Mouse (Mus musculus) brain, embryonic 18.5 days (tissue): ENCODE measurements around the gene Aip.

ENCODE experiments used
- DNase-seq: peaks from one replicate; pipeline ENCODE4 v3.0.0-alpha.2; 2012; ENCODE audit warnings: low read depth, low spot score

The Aip gene

GRCm38 (mm10) chr19:4152445-4153231, 27.0 kb upstream of the Aip start:
- DNase-seq: no peak

GRCm38 (mm10) chr19:4151898-4152297, 26.2 kb upstream of the Aip start:
- no peak for DNase-seq

GRCm38 (mm10) chr19:4151488-4151860, 25.8 kb upstream of the Aip start:
- no peak for DNase-seq

GRCm38 (mm10) chr19:4150567-4151487, 25.2 kb upstream of the Aip start:
- DNase-seq: no peak

- DNase-seq: no peak
These were observed 24.3 kb upstream of the Aip start for GRCm38 (mm10) chr19:4149764-4150461.

- DNase-seq: no peak
These were observed 23.6 kb upstream of the Aip start for GRCm38 (mm10) chr19:4149283-4149682.

- DNase-seq: no peak
These were observed 23.2 kb upstream of the Aip start for GRCm38 (mm10) chr19:4148819-4149218.

GRCm38 (mm10) chr19:4148491-4148806, 22.8 kb upstream of the Aip start, which contains the start of gene Coro1b:
TSS of gene Coro1b (plus strand) at chr19:4148619.
- peak; percentile 68 for DNase-seq

- DNase-seq: no peak
These were observed 22.3 kb upstream of the Aip start for GRCm38 (mm10) chr19:4147782-4148490.

GRCm38 (mm10) chr19:4147022-4147405, 21.4 kb upstream of the Aip start:
- no peak for DNase-seq

GRCm38 (mm10) chr19:4146366-4147021, 20.8 kb upstream of the Aip start:
- DNase-seq: no peak

GRCm38 (mm10) chr19:4145936-4146335, 20.3 kb upstream of the Aip start:
- DNase-seq: no peak

- no peak for DNase-seq
These were observed 19.2 kb upstream of the Aip start for GRCm38 (mm10) chr19:4144550-4145498.

GRCm38 (mm10) chr19:4143759-4144268, 18.2 kb upstream of the Aip start, which contains the start of gene Cabp4:
TSS of gene Cabp4 (minus strand) at chr19:4144033.
- DNase-seq: no peak

- DNase-seq: no peak
These were observed 16.9 kb upstream of the Aip start for GRCm38 (mm10) chr19:4142416-4143173.

- DNase-seq: no peak
These were observed 14.5 kb upstream of the Aip start for GRCm38 (mm10) chr19:4140147-4140546.

GRCm38 (mm10) chr19:4139446-4139845, 13.8 kb upstream of the Aip start, which contains the start of gene Gpr152:
TSS of gene Gpr152 (plus strand) at chr19:4139787.
- DNase-seq: no peak

GRCm38 (mm10) chr19:4137913-4138312, 12.3 kb upstream of the Aip start:
- DNase-seq: no peak

GRCm38 (mm10) chr19:4136463-4136862, 10.8 kb upstream of the Aip start:
- no peak for DNase-seq
